Mouse (Mus musculus) A20 (cell line): ENCODE measurements at regions not wholly inside any gene's neighbourhood (a gene's known extent, or its start where the extent isn't known, plus 50 kb on each side); places are given as distances from the start of the nearest gene placed in this dataset.

Source experiments
- DNase-seq: peaks from one replicate; pipeline ENCODE4 v3.0.0-alpha.2; 2011; ENCODE audit warnings: low read depth, low spot score

DNA sequence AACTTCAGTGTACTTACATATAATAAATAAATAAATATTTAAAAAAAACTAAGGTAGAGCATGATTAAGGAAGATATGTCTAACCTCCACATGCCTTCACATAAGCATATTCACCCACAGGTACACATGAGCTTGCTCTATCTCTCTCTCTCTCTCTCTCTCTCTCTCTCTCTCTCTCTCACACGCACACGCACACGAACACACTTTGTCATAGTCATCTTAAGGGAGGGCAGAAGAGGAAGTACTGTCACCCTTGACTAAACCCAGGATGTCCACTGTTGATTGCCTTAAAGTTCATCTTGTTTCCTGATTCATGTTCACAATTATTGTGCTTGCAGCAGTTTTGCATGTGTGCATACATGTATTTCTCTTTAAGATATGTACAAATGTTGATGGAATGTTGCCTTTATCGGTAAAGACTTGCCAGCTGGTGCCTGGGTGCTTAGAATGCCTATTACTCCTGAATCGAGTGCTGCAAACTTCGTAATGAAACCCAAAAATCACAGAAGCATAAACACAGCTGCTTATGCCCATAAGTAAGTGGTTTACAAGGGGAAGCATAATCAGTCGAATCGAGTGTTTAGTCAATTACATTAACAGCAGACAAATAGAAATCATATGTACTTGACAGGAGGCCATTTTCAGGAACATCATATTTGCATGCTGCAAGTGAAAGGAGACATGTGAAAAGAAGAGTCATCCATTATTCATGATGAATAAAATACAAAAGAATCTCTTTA is 84.3 kb downstream of the Tmem168 start:
- DNase-seq = peak; percentile 79

GRCm38 (mm10) chr6:13514126-13514525 is 93.8 kb downstream of the Tmem168 start:
- DNase-seq = no peak

DNA sequence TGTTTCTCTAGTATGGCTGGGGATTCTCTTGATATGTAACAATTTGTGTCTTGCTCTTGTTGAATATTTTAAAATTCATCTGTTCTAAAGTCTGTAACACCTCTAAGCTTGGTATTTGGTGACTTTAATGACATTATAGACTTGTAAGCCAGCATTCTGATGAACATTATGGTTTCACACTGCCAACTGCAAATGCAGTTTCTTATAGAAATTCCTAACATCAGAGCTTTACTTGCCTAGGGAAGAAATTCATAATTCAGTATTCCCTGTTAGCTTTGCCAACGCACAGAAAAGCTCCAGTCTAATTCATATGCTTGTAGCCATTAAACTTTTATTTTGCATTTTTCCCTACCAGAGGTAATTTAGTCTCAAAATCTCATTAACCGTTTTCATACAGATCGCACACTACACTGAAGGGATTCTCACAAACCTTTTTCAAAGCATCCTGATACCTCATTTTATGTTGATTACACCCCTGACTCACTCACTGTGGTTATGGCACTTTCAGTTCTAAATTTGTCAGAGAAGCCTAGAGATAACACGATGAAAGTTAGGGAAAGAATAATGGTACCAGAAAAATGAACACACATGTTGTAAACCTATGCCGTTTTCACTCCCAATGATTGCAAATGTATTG is 131.3 kb downstream of the Tmem168 start:
- DNase-seq = no peak

GRCm38 (mm10) chr6:13449160-13449787 is 158.6 kb downstream of the Tmem168 start:
- no peak for DNase-seq

DNA sequence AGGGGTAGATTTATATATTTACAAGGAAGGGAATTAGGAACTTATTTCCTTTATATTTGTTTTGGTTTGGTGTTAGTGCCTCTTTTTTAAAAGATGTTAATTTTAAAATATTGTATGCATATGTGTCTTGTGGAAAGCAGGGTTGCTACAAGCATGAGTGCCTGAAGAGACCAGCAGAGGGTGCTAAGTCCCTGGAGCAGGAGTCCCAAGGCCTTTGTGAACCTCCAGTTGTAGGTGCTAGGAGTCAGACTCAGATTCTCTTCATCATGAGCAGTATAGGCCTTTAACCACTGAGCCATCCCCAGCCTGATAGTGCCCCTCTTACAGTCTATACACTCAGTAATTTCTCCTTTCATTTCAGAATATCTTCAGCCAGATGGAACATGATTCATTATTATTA is 189.0 kb upstream of the Vwde start:
- peak; percentile 56 for DNase-seq

DNA sequence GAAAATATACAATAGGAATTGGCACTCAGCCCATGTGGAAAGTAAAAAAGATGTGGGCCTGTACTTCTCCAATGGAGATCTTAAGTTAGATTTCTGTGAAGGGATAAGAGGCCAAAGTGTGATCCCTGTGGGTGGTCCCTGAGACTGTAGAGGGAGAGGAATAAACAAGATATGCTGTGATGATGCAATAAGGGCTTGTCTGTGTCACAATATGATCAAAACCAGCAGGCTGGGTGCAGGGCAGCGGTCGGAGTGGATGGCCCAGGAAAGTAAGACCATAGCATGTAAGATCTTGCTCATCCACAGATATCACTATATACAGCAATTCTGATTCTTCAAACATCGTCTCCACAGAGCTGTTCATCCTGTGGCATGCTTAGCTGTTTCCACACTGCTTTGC is 188.3 kb upstream of the Vwde start:
- no peak for DNase-seq

- DNase-seq = no peak
These were observed 159.7 kb upstream of the Vwde start for GRCm38 (mm10) chr6:13384469-13384868.

- DNase-seq = no peak
These were observed 158.4 kb upstream of the Vwde start for GRCm38 (mm10) chr6:13383211-13383610.

GRCm38 (mm10) chr6:13380819-13381218 is 156.1 kb upstream of the Vwde start:
- DNase-seq = no peak

- DNase-seq = no peak
These were observed 155.0 kb upstream of the Vwde start for GRCm38 (mm10) chr6:13379727-13380126.

- DNase-seq = no peak
These were observed 149.1 kb upstream of the Vwde start for GRCm38 (mm10) chr6:13373896-13374295.

DNA sequence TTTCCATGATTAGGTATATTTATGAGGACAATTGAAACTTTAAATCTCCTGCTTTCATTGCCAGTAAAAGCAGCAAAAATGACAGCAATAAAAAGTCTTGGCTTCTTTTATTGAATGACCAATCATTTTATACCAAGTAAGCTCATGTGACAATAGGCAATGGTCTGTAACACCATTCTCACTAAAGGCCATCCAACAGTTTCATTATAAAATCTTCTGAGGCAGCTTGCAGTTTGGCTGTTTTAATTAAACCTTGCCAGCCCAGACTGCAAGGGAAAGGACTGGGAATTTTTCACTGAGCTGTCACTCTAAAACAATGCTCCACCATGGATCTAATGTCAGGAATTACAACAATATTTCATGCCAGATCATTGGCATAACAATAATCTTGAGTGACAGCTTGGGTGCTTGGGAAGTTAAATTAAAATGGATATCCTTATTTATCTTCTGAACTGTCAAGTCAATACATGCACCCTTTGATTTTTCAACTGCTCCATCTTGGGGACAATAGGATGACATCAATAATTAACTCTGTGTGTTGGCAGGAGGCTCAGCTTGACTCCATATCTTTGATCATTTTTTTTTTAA is 145.0 kb upstream of the Vwde start:
- no peak for DNase-seq
